Mouse (Mus musculus) E14TG2a.4 (cell line): ENCODE data around the gene Orc2.

ENCODE experiments used
- CTCF ChIP-seq: conservative IDR thresholded peaks from 2 replicates; pipeline ENCODE4 v1.5.1; 2014; ENCODE audit warnings: low read length
- POU5F1 ChIP-seq: IDR thresholded peaks from 2 replicates; pipeline ENCODE4 v1.6.1; 2014; ENCODE audit warnings: low read length, borderline replicate concordance

DNA sequence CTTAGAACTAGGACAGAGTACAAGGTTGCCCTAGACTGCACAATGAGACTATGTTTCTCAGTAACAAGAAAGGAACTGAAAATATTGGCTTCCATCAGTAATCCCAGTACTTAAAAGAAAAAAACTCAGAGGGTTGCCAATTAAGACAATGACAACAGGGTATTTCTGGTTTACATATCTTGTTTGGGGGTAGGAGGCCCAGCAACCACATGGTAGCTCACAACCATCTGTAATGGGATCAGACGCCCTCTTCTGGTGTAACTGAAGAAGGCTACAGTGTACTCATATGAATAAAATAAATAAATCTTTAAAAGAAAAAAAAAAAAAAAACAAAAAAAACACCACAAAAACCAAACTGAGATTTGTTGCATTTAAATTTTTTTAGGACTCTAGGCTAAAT lies 89.5 kb downstream of the Orc2 start:
- TF ChIP-seq CTCF = no peak
- TF ChIP-seq POU5F1 = no peak
